Mouse (Mus musculus): Measurements from ENCODE around the gene Hs6st1. TPM values are rescaled to one million over a fixed set of nuclear protein-coding genes. Genes with fewer than 3 reads are reported as not detected.
A peak's percentile ranks its signal among the peaks of the same experiment; 100 is the strongest.

The Hs6st1 gene
- polyA plus RNA-seq, 1 experiment from 2014 or later, result 22.0 TPM

- ATAC-seq (ENCODE audit: low FRiP score), result no peak
- peaks cover 5% of the 10 kb centered on the region for H3K9me3 ChIP-seq (replicated peaks)
- no peak overlapping the region for H3K4me2 ChIP-seq (replicated peaks)
- no peaks in the 10 kb centered on the region for H3K27me3 ChIP-seq
- H3K9ac ChIP-seq, result no peak overlapping the region
- 87% methylated on average over 4 of the region's 4 CpGs for WGBS
- no peak overlapping the region for H3K4me3 ChIP-seq
- H3K36me3 ChIP-seq, result no peaks in the 10 kb centered on the region
- no peak overlapping the region for H3K27ac ChIP-seq
- no peaks in the 10 kb centered on the region for H3K4me1 ChIP-seq
Observed at GRCm38 (mm10) chr1:36119426-36119825, 51.2 kb downstream of the Hs6st1 start.

- ATAC-seq (ENCODE audit: low FRiP score), result no peak
- H3K36me3 ChIP-seq, result no peaks in the 10 kb centered on the region
- H3K27me3 ChIP-seq, result no peaks in the 10 kb centered on the region
- H3K4me3 ChIP-seq, result no peak overlapping the region
- H3K27ac ChIP-seq, result no peak overlapping the region
- H3K4me1 ChIP-seq, result no peaks in the 10 kb centered on the region
- peaks cover 7% of the 10 kb centered on the region for H3K9me3 ChIP-seq (replicated peaks)
- 88% methylated on average over 8 of the region's 8 CpGs for WGBS
- no peak overlapping the region for H3K9ac ChIP-seq
- no peak overlapping the region for H3K4me2 ChIP-seq (replicated peaks)
Observed at GRCm38 (mm10) chr1:36121172-36121571, 53.0 kb downstream of the Hs6st1 start.

- ATAC-seq (ENCODE audit: low FRiP score), result no peak
- WGBS, result 51% methylated on average over 7 of the region's 7 CpGs
Observed at GRCm38 (mm10) chr1:36125076-36125475, 56.9 kb downstream of the Hs6st1 start.

DNA sequence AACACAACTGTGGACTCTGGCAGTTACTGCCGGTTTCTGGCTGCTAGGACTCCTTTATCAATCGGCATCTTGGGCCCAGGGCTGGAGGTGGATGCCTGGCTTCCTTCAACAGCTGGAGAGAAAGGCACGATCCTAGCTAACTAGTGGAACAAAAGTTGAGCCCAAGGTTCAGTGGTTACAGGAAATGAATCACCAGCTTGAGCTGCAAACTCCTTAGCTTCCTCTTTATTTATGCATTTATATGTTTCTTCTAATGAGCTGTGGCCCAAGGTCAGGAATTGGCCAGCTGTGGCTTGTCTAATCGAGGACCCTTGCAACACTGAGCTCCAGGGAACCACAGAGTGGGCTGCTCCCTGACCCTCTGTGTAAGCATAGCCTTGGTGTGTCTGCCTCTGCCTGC lies 60.9 kb downstream of the Hs6st1 start:
- H3K9ac ChIP-seq, result no peak overlapping the region
- H3K4me3 ChIP-seq, result no peak overlapping the region
- H3K4me1 ChIP-seq, result no peaks in the 10 kb centered on the region
- H3K4me2 ChIP-seq (replicated peaks), result no peak overlapping the region
- H3K36me3 ChIP-seq, result no peaks in the 10 kb centered on the region
- H3K27me3 ChIP-seq, result no peaks in the 10 kb centered on the region
- WGBS, result 67% methylated on average over 4 of the region's 4 CpGs
- H3K9me3 ChIP-seq (replicated peaks), result peaks cover 5% of the 10 kb centered on the region
- no peak overlapping the region for H3K27ac ChIP-seq
- no peak for ATAC-seq (ENCODE audit: low FRiP score)

More at GRCm38 (mm10) chr1:36125076-36125475, 56.9 kb downstream of the Hs6st1 start:
- H3K4me1 ChIP-seq, result no peaks in the 10 kb centered on the region
- H3K4me2 ChIP-seq (replicated peaks), result no peak overlapping the region
- H3K9me3 ChIP-seq (replicated peaks), result peaks cover 7% of the 10 kb centered on the region
- no peak overlapping the region for H3K27ac ChIP-seq
- no peak overlapping the region for H3K9ac ChIP-seq
- H3K4me3 ChIP-seq, result no peak overlapping the region
- no peaks in the 10 kb centered on the region for H3K27me3 ChIP-seq
- H3K36me3 ChIP-seq, result no peaks in the 10 kb centered on the region

DNA sequence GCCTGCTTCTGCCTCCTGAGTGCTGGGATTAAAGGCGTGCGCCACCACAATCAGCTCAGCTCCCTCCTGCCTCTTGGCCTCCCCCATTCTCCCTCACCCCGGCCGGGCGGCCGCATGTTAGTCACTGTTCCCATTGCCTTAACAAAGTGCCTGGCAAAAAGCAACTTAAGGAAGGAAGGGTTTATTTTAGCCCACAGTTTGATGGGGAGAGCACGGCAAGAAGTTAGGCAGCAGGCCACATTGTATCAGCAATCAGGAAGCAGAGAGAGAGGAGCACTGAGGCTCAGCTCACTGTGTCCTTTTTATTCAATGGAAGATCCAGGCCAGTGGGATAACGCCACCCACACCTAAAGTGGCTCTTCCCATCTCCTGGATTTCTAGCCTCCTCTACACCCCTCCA lies 61.7 kb downstream of the Hs6st1 start:
- ATAC-seq (ENCODE audit: low FRiP score), result no peak
- WGBS, result 92% methylated on average over 8 of the region's 8 CpGs
- Histone ChIP-seq H3K4me3 (no peak overlapping the region), H3K27ac (no peak overlapping the region), H3K9me3 (replicated peaks) (no peaks in the 10 kb centered on the region), H3K9ac (no peak overlapping the region), H3K36me3 (no peaks in the 10 kb centered on the region), H3K4me1 (no peaks in the 10 kb centered on the region), H3K27me3 (no peaks in the 10 kb centered on the region), H3K4me2 (replicated peaks) (no peak overlapping the region)

- no peak for ATAC-seq (ENCODE audit: low FRiP score)
- H3K27ac ChIP-seq, result no peak overlapping the region
- H3K4me1 ChIP-seq, result no peaks in the 10 kb centered on the region
- no peaks in the 10 kb centered on the region for H3K9me3 ChIP-seq (replicated peaks)
- 87% methylated on average over 4 of the region's 4 CpGs for WGBS
- no peak overlapping the region for H3K4me2 ChIP-seq (replicated peaks)
- no peaks in the 10 kb centered on the region for H3K27me3 ChIP-seq
- no peaks in the 10 kb centered on the region for H3K36me3 ChIP-seq
- H3K9ac ChIP-seq, result no peak overlapping the region
- no peak overlapping the region for H3K4me3 ChIP-seq
Observed at GRCm38 (mm10) chr1:36130307-36131035, 62.3 kb downstream of the Hs6st1 start.

- Histone ChIP-seq H3K4me1 (no peaks in the 10 kb centered on the region), H3K27me3 (no peaks in the 10 kb centered on the region), H3K9me3 (replicated peaks) (no peaks in the 10 kb centered on the region), H3K36me3 (no peaks in the 10 kb centered on the region), H3K27ac (no peak overlapping the region), H3K4me3 (no peak overlapping the region), H3K9ac (no peak overlapping the region), H3K4me2 (replicated peaks) (no peak overlapping the region)
- ATAC-seq (ENCODE audit: low FRiP score), result no peak
- WGBS, result 60% methylated on average over 4 of the region's 4 CpGs
Observed at GRCm38 (mm10) chr1:36131154-36131553, 63.0 kb downstream of the Hs6st1 start.

DNA sequence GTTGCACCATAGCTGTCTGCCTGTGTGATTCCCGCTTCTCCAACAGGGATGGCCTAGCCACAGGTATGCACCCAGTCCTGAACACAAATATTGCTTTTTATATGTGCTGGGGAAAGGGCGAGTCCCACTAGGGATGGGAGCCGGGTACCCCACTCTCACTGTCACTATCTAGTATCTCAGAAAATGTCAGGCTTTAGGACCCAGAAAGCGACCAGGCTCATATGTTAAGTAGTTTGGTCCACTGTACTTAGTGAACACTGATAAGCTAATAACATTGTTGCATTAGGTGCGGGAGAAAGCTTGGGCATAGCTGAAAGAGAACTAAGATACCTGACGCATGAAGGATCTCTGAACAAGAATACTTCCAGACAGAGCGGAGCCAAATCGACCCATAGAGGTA lies 63.6 kb downstream of the Hs6st1 start:
- Histone ChIP-seq H3K4me2 (replicated peaks) (no peak overlapping the region), H3K36me3 (no peaks in the 10 kb centered on the region), H3K9ac (no peak overlapping the region), H3K27me3 (no peaks in the 10 kb centered on the region), H3K9me3 (replicated peaks) (no peaks in the 10 kb centered on the region), H3K4me3 (no peak overlapping the region), H3K4me1 (no peaks in the 10 kb centered on the region), H3K27ac (no peak overlapping the region)
- WGBS, result 74% methylated on average over 8 of the region's 8 CpGs
- ATAC-seq (ENCODE audit: low FRiP score), result no peak

DNA sequence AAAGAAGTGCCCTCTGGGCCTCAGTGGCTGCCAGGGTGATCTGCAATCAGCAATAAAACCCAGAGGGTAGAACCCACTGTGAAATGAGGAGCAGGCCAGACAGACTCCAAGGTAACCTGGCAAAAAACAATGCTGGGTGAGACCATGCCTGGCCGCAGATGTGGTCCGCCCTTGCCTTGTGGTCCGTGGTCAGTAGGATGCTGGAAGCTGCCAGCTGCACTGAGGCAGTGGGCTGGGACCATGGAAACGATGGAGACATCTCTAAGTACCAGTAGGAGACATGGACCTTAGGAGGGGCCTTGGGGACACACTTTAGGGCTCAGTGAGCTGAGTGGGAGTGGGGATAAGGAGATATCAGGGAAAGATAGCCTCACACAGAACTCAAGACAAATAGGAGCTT lies 64.0 kb downstream of the Hs6st1 start:
- no peaks in the 10 kb centered on the region for H3K4me1 ChIP-seq
- H3K4me2 ChIP-seq (replicated peaks), result no peak overlapping the region
- H3K4me3 ChIP-seq, result no peak overlapping the region
- no peak overlapping the region for H3K27ac ChIP-seq
- no peak for ATAC-seq (ENCODE audit: low FRiP score)
- no peaks in the 10 kb centered on the region for H3K9me3 ChIP-seq (replicated peaks)
- no peaks in the 10 kb centered on the region for H3K27me3 ChIP-seq
- 63% methylated on average over 4 of the region's 4 CpGs for WGBS
- no peaks in the 10 kb centered on the region for H3K36me3 ChIP-seq
- no peak overlapping the region for H3K9ac ChIP-seq

GRCm38 (mm10) chr1:36133041-36133440 lies 64.8 kb downstream of the Hs6st1 start:
- H3K9ac ChIP-seq, result no peak overlapping the region
- no peak overlapping the region for H3K4me2 ChIP-seq (replicated peaks)
- H3K4me3 ChIP-seq, result no peak overlapping the region
- H3K36me3 ChIP-seq, result no peaks in the 10 kb centered on the region
- no peak overlapping the region for H3K27ac ChIP-seq
- 72% methylated on average over 8 of the region's 8 CpGs for WGBS
- no peaks in the 10 kb centered on the region for H3K4me1 ChIP-seq
- ATAC-seq (ENCODE audit: low FRiP score), result no peak
- H3K27me3 ChIP-seq, result no peaks in the 10 kb centered on the region
- H3K9me3 ChIP-seq (replicated peaks), result no peaks in the 10 kb centered on the region

- no peaks in the 10 kb centered on the region for H3K9me3 ChIP-seq (replicated peaks)
- no peak overlapping the region for H3K9ac ChIP-seq
- H3K4me1 ChIP-seq, result no peaks in the 10 kb centered on the region
- no peak overlapping the region for H3K27ac ChIP-seq
- 74% methylated on average over 3 of the region's 3 CpGs for WGBS
- no peaks in the 10 kb centered on the region for H3K36me3 ChIP-seq
- H3K4me2 ChIP-seq (replicated peaks), result no peak overlapping the region
- H3K4me3 ChIP-seq, result no peak overlapping the region
- no peaks in the 10 kb centered on the region for H3K27me3 ChIP-seq
- no peak for ATAC-seq (ENCODE audit: low FRiP score)
Observed at GRCm38 (mm10) chr1:36133647-36134046, 65.4 kb downstream of the Hs6st1 start.

DNA sequence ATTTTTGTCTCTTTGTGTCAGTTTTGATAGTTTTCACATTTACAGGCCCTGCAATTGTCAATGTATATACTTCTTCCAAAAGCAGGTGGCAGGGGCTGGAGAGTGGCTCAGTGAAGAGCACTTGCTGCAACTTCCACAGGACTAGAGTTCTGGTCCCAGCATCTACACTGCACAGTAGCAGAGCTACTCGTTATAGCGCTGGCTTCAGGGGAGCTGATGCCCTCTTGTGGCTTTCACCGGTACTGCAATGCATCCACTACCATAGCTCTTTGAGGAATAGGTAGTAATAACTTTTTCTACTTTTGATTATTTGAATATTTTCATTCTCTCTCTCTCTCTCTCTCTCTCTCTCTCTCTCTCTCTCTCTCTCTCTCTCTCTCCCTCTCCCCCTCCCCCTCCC lies 66.4 kb downstream of the Hs6st1 start:
- Histone ChIP-seq H3K4me1 (no peaks in the 10 kb centered on the region), H3K4me2 (replicated peaks) (no peak overlapping the region), H3K27ac (no peak overlapping the region), H3K27me3 (no peaks in the 10 kb centered on the region), H3K4me3 (no peak overlapping the region), H3K9ac (no peak overlapping the region), H3K36me3 (no peaks in the 10 kb centered on the region), H3K9me3 (replicated peaks) (no peaks in the 10 kb centered on the region)
- 0 out of 2 replicates have a peak, but pooled peaks have one; percentile 61 for ATAC-seq (ENCODE audit: low FRiP score)
- 2% methylated on average over 3 of the region's 3 CpGs for WGBS

GRCm38 (mm10) chr1:36140311-36140710 lies 72.1 kb downstream of the Hs6st1 start:
- H3K27me3 ChIP-seq, result no peaks in the 10 kb centered on the region
- H3K4me1 ChIP-seq, result no peaks in the 10 kb centered on the region
- no peak overlapping the region for H3K4me2 ChIP-seq (replicated peaks)
- H3K27ac ChIP-seq, result no peak overlapping the region
- H3K9ac ChIP-seq, result no peak overlapping the region
- no peak overlapping the region for H3K4me3 ChIP-seq
- WGBS, result 97% methylated on average over 15 of the region's 15 CpGs
- H3K9me3 ChIP-seq (replicated peaks), result no peaks in the 10 kb centered on the region
- ATAC-seq (ENCODE audit: low FRiP score), result no peak
- H3K36me3 ChIP-seq, result peaks cover 44% of the 10 kb centered on the region

All from hindbrain, embryonic 12.5 days (tissue).